Mouse (Mus musculus) spleen, adult 18-20 months (tissue): ENCODE measurements around the gene Unc79.

Source experiments
- DNase-seq, 2 experiments: peaks; one replicate each; pipeline ENCODE4 v3.0.0; 2022; ENCODE audit warnings: mixed read lengths in 2 of 2

Unc79 gene

DNA sequence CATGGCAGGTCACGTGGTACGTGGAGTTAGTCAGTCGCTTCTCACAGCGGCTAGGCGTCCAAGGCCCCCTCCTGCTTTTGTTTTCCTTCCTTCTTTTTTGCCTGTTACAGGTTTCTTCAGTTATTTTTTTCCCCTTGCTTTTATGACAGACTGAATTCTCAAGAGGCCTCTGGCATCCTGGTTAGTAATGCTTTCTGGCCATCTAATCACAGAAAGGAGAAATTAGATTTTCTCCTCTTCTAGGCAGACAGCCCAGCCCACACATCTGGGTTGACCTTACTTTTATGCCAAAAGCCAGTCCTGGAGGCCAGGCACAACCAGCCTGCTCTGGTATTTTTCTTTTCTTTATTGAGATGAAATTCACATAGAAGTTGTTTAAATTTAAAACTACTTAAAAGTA lies 94.1 kb downstream of the Unc79 start:
- no peak for DNase-seq

DNA sequence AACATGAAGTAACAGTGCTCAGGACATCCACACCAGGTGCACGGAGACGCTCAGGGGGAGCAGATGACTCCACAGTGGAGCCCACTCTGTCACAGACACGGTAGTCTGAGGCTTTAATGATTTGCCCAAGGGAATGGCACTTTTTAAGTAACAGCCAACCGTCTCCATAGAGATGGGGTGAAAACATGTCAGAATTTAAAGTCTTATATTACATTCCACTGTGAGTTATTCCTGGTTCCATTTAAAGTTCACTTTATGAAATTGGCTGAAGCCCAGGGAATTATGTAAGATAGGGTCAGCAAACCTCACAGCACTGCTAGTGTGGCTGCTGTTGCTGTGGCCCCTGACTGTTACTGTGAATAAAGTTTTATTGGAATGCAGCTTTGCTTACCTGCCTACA lies 95.8 kb downstream of the Unc79 start:
- no peak for DNase-seq

- no peak for DNase-seq
These were observed 101.2 kb downstream of the Unc79 start for GRCm38 (mm10) chr12:103049865-103050264.

DNA sequence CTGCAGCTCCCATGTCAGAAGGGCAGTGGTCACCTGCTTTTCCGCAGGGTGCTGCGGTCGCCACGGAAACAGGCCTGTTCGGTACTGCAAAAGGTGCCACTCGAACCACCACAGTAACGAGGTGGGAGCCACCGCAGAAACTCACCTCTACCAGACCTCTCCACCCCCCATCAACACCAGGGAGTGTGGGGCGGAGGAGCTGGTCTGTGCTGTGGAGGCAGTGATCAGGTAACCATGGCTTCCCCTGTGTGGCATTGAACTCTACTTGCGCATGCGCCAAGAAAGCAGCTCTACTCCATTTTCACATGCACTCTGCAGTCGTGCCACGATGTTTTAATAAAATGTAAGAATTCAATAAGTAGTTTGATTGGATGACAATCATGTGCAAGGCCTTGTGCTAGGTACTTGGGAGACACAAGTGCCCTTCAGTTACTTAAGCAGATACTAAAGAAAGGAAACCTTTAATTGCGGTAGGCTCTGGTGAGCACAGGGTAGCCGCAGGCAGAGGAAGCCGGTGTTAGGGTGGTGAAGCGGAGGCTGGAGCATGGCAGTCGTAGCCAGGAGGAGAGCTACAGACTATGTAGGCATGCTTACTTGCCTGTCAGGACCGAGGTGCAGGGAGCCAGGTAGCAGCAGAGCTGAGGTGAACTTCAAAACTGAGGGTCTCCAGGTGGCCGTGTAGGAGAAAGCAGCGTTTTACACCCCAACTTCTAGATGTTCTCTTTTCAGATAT lies 110.8 kb downstream of the Unc79 start:
- DNase-seq, result no peak

GRCm38 (mm10) chr12:103060791-103061190 lies 112.1 kb downstream of the Unc79 start:
- no peak for DNase-seq

GRCm38 (mm10) chr12:103062133-103062532 lies 113.5 kb downstream of the Unc79 start:
- no peak for DNase-seq

GRCm38 (mm10) chr12:103064944-103065343 lies 116.3 kb downstream of the Unc79 start:
- DNase-seq, result no peak

- no peak for DNase-seq
These were observed 119.5 kb downstream of the Unc79 start for GRCm38 (mm10) chr12:103068161-103068560.

GRCm38 (mm10) chr12:103069565-103069964 lies 120.9 kb downstream of the Unc79 start:
- no peak for DNase-seq

DNA sequence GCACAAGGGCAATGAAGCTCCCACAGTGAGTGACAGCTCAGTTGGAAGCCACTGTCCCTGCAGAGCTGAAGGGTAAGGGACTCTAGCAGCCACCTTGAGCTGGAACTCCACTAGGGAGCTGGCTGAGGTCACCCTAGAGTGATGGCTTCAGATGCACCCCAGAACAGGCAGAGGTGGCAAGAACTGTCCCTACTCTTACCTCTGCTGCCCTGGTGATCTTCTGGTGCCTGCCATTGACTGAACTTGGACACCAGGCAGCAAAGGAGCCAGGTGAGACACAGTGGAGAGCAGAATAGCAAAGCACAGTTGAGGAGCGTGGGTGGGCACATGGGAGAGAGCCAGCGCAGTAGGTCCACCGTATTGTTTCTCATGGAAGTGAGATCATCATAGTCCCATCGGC lies 125.3 kb downstream of the Unc79 start:
- DNase-seq, result no peak

DNA sequence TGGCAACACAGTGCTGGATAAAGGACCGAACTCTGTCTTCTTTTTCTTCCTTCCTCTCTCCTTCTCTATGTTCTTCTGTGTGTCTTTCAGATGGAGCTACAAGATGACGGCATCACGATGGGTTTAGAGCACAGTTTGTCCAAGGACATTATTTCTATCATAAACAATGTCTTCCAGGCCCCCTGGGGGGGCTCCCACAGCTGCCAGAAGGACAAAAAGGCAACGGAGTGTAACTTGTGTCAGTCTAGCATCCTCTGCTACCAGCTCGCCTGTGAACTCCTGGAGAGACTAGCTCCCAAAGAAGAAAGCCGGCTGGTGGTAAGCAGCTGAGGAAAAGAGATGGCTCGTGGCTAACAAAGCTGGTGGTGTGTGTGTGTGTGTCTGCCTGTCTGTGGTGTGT lies 130.1 kb downstream of the Unc79 start:
- DNase-seq, result no peak

GRCm38 (mm10) chr12:103080055-103080454 lies 131.4 kb downstream of the Unc79 start:
- no peak for DNase-seq

GRCm38 (mm10) chr12:103091831-103092230 lies 143.2 kb downstream of the Unc79 start:
- DNase-seq, result no peak

- DNase-seq, result no peak
These were observed 146.5 kb downstream of the Unc79 start for GRCm38 (mm10) chr12:103095160-103095559.

- DNase-seq, result no peak
These were observed 150.5 kb downstream of the Unc79 start for GRCm38 (mm10) chr12:103099185-103099584.

- DNase-seq, result no peak
These were observed 151.4 kb downstream of the Unc79 start for GRCm38 (mm10) chr12:103100088-103100487.

GRCm38 (mm10) chr12:103103041-103103440 lies 154.4 kb downstream of the Unc79 start:
- no peak for DNase-seq

DNA sequence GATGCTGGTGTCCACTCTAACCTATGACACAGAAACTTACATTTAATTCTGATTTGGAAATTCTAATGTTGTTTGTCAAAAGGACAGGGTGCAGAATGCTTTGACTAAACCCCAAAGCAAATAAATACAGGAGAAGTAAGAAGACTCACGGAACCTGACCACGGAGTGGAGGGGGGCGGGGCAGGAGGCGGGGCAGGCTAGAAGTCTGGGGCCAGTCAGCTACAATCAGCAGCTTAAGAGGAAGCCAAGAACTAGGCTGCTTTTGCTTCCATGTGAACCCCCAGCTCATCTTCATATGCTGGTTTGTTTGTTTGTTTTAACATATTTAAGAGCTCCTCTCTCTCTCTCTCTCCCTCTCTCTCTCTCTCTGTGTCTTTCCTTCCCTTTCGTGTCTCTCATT lies 154.9 kb downstream of the Unc79 start:
- DNase-seq, result no peak

- DNase-seq, result no peak
These were observed 160.6 kb downstream of the Unc79 start for GRCm38 (mm10) chr12:103109301-103109700.

DNA sequence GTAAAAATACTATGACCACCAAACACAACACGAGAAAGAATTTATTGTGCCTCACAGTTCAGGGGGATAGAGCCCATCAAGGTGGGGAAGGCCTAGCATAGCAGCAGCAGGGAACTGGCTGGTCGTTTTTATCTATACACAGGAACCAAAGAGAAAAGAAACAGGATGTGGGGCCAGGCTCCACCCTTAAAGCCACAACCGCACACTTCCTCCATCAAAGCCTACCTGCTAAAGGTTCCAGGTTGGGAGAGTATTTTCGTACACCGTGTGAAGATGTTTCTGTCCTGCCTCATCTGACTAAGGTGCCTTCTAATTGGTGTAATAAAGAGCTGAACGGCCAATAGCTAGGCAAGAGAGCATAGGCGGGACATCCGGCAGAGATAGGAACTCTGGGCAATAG lies 168.0 kb downstream of the Unc79 start:
- no peak for DNase-seq

GRCm38 (mm10) chr12:103117517-103118193 lies 169.0 kb downstream of the Unc79 start:
- no peak for DNase-seq

- no peak for DNase-seq
These were observed 173.3 kb downstream of the Unc79 start for GRCm38 (mm10) chr12:103121928-103122327.

DNA sequence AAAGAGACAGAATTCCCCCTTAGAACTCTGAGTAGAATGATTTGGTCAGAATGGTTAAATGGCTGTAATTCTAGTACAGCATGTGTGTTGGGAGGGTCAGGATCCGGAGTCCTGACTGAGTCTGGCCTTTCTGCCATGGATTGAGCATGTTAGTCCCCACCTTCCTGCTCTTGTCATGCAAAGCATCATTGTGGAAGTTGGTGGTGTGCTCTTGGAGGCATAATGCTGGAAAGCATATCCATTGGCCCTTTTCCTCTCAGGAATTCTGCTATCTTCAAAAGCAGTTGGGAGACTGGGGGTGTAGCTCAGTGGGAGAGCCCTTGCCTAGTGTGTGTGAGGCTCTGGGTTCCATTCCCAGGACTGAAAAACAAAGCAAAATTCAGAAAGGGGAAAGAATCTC lies 175.2 kb downstream of the Unc79 start:
- DNase-seq, result no peak

GRCm38 (mm10) chr12:103128914-103129313 lies 180.3 kb downstream of the Unc79 start:
- DNase-seq, result no peak
